Mouse (Mus musculus) embryonic stem cell, embryonic (primary cell): ENCODE results near the gene Fnbp1.

ENCODE experiments used
- CTCF ChIA-PET, 4 experiments: fragments of 300-600 bp in 2 of 4; fragments of 350-600 bp in 2 of 4; sonication (Branson Sonifier 250); formaldehyde crosslinking; loops; one replicate each; lab custom pipeline; 2022; ENCODE audit warnings: inconsistent platforms in 2 of 4; lab: Charles Lee
- POLR2A ChIA-PET, 4 experiments: fragments of 300-600 bp in 2 of 4; fragments of 350-600 bp in 2 of 4; sonication (Branson Sonifier 250); formaldehyde crosslinking; loops; one replicate each; lab custom pipeline; 2022; ENCODE audit warnings: antibody characterized with exemption in 4 of 4, inconsistent platforms in 1 of 4; lab: Charles Lee

The Fnbp1 gene

DNA sequence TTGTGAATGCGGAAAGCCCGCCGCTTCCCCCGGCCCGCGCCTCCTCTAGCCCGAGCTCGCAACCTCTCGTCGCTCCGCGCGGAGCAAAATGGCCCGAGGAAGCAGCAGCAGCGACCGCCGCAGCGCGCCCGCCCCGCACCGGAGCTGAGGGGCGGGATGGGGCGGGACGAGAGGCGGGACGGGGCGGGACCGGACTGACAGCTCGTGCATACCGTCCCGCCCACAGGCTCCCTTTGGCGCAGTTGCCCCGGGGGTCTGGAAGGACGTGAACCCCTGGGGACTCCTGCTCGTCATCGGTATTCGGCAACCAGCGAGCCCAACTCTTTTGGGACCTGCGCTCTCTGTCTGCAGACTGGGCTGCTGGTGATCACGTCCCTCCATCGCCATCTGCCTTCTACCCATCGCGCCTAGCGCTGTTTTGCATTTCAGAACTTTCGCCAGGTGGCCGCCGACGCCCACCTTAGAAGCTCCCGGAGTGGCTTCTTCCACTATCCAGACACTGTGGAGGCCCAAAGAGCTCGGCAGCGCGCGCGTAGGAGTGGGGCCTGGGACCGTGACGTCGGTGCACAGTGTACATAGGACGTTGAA lies at the start of gene Fnbp1:
Gene Fnbp1 (minus strand): TSS at position 142 of the 588 bp plus-strand sequence.
- ChIA-PET POLR2A (interaction anchor here (0.6 to 14.1 kb wide), 108 partner anchors 8 to 1355 kb away, joined by 3 to 239 read pairs (median 5); partner anchors contain the start of genes Gpr107 (in 4 of the 4), BC005624 (in 2 of the 4), Tor1b (in 2 of the 4) and Usp20 (in 2 of the 4)), CTCF (interaction anchor here (0.5 to 2.2 kb wide), 23 partner anchors 9 to 1585 kb away, joined by 3 to 9 read pairs (median 3); partner anchors contain the start of gene Gpr107 (in 1 of the 4))

DNA sequence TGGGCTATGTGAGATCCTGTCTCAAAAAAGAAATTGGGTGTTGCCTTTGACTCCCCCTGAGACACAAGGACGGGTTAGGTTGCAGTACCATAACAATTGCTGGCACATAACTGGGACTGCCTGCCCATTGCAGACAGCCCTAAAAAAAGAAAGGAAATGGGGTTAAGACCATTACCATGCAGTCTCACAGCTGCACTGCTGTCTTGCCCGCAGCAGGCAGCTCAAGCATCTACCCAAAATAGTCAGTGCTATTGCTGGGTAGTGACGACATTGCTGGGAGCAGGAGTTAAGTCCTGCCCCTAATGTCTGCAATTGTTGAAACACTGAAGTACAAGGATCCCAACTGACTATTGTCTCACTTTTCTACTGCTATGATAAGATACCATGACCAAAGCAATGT lies 47.8 kb upstream of the Fnbp1 start:
- ChIA-PET CTCF (interaction anchor here in 3 of 4 experiments (0.5 to 2.1 kb wide), 3 partner anchors 16 to 20 kb away, joined by 4 to 7 read pairs (median 5); no protein-coding TSS in a partner anchor), POLR2A (interaction anchor here in 3 of 4 experiments (0.6 to 2.2 kb wide), 4 partner anchors 9 to 30 kb away, joined by 3 to 6 read pairs (median 4); no protein-coding TSS in a partner anchor)

DNA sequence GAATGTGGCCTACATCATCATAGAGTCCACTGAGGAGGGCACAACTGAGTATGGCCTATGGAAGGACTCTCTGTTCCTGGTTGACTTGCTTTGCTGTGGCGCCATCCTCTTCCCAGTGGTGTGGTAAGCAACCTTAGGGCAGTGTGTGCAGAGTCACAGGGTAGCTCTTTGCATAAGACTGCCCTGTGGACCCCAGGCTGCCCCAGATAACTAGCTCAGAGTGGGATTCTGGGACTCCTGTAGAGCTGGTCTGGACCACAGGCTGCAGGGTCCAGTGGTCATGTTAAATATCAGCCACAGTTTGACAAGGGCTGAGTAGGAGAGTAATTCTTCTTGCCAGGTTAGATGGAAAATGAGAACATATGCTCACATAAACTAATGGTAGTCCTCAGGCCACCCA lies 46.9 kb upstream of the Fnbp1 start:
- POLR2A ChIA-PET, result interaction anchor here in 2 of 4 experiments (1.2 to 2.2 kb wide), 2 partner anchors 13 kb away, joined by 4 to 6 read pairs; no protein-coding TSS in a partner anchor
- CTCF ChIA-PET, result interaction anchor here in 2 of 4 experiments (0.5 to 1.1 kb wide), 3 partner anchors 16 to 120 kb away, joined by 4 to 21 read pairs (median 5); no protein-coding TSS in a partner anchor

DNA sequence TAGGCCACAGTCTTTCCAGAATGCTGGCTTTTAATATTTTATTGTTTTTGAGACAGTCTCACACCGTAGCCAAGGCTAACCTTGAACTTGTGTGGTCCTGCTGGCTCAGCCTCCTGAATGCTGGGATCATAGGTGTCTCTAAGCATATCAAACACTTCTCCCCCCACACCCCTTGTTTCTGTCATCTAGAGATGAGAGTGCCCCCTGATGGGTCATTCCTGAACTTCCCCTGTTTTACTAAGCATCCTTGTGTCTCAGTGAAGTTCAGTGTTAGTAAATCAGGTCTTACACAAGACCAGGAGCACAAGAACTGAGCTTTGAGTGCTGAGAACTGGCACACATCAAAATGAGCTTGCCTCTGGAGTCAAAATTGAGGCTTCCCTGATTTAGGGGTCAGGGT lies 42.0 kb upstream of the Fnbp1 start:
- POLR2A ChIA-PET, result interaction anchor here in 3 of 4 experiments (0.6 to 5.1 kb wide), 6 partner anchors 10 to 356 kb away, joined by 3 to 28 read pairs (median 3); no protein-coding TSS in a partner anchor
- CTCF ChIA-PET, result interaction anchor here in 2 of 4 experiments (1.2 to 4.4 kb wide), 5 partner anchors 10 to 116 kb away, joined by 4 to 18 read pairs (median 7); no protein-coding TSS in a partner anchor

DNA sequence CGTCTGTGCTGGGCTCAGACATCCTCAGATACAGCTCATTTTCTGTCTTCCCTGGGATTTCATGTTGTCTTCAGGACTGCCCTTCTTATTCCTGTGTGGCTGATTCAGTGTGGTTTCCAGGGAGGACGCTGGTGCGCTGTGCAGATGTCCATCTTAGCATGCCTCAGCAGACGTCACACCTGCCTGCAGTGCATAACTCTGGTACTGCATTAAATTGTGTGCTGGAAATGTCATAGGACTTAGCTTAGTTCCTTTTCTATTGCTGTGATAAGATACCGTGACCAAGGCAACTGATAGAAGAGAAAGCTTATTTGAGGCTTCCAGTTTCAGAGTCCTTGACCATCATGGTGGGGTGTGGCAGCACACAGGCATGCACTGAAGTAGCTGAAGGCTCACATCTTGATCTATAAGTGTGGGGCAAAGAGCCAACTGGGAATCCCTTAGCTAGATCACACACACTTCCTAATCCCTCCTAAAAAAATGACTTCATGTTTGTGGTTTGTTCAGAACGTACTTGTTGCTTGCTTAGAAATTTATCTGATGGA lies 41.0 kb upstream of the Fnbp1 start:
- CTCF ChIA-PET, result interaction anchor here in 3 of 4 experiments (0.6 to 4.4 kb wide), 5 partner anchors 8 to 12 kb away, joined by 4 to 18 read pairs (median 5); no protein-coding TSS in a partner anchor
- POLR2A ChIA-PET, result interaction anchor here in 2 of 4 experiments (0.6 to 5.1 kb wide), 5 partner anchors 9 to 168 kb away, joined by 3 to 28 read pairs (median 3); no protein-coding TSS in a partner anchor

DNA sequence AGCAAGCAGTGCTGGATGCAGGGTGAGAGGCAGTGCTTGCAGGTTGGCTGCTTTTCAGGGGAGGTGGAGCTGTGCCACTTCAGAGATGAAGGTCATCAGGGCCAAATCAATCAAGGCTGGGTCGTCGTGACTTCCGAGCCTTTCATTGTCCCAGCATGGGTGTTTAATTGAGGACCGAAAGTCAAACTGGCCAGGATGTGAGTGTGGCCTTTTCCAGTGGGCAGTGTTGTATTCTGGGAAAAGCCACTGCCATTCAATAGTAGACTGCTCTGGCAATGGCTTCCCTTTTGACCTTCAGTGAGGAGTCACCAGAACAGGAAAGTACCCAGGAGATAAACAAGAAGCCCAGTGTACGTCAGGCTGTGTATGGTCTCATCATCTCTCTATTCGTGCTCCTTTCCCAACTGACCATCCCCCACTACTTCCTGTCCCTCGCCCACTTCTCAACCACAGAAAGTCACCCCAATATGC lies 38.3 kb upstream of the Fnbp1 start:
- ChIA-PET POLR2A (interaction anchor here in 2 of 4 experiments (1.0 to 9.8 kb wide), 3 partner anchors 10 to 17 kb away, joined by 3 to 81 read pairs (median 4); no protein-coding TSS in a partner anchor), CTCF (interaction anchor here in 3 of 4 experiments (0.6 to 3.1 kb wide), 7 partner anchors 9 to 237 kb away, joined by 3 to 9 read pairs (median 4); no protein-coding TSS in a partner anchor)

DNA sequence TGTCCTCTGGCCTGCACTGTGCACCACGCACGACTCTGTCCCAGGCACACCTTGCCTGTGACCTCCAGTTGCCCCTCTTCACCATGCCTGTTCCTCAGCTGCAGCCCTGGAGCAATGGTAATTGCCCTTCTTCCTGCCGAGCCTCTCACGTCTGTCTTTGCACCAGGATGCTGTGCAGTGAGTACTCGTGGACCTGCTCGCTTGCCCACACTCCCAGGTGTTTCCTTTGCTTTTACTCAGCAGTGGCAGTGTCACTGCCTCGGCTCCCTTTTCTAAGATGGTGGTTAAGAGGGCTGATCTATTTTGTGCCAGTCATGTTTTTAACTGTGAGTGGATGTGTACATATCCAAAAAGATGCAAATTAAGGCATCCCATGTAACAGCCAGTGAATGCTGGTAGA lies 37.7 kb upstream of the Fnbp1 start:
- ChIA-PET CTCF (interaction anchor here (0.6 to 3.1 kb wide), 15 partner anchors 11 to 237 kb away, joined by 3 to 9 read pairs (median 3); partner anchors contain the start of genes BC005624 (in 1 of the 4), Fnbp1 (in 1 of the 4) and Usp20 (in 1 of the 4)), POLR2A (interaction anchor here in 2 of 4 experiments (1.0 to 9.8 kb wide), 5 partner anchors 10 to 318 kb away, joined by 3 to 110 read pairs (median 5); no protein-coding TSS in a partner anchor)

DNA sequence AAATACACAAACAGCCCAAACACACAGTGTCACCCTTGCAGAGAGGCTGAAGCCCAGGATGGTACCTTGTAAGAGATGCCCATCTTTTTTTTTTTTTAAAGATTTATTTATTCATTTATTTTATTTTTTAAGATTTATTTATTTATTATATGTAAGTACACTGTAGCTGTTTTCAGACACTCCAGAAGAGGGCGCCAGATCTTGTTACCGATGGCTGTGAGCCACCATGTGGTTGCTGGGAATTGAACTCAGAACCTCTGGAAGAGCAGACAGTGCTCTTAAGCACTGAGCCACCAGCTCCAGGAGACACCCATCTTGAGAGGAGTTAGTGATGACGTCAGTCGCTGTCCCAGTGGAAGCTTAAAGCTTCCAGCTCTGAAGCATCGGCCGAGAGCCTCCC lies 36.8 kb upstream of the Fnbp1 start:
- POLR2A ChIA-PET, result interaction anchor here in 2 of 4 experiments (1.0 to 9.8 kb wide), 10 partner anchors 8 to 317 kb away, joined by 3 to 110 read pairs (median 4); no protein-coding TSS in a partner anchor
- CTCF ChIA-PET, result interaction anchor here (0.6 to 3.1 kb wide), 32 partner anchors 8 to 638 kb away, joined by 3 to 9 read pairs (median 4); partner anchors contain the start of genes BC005624 (in 1 of the 4), Fnbp1 (in 1 of the 4) and Usp20 (in 1 of the 4)

DNA sequence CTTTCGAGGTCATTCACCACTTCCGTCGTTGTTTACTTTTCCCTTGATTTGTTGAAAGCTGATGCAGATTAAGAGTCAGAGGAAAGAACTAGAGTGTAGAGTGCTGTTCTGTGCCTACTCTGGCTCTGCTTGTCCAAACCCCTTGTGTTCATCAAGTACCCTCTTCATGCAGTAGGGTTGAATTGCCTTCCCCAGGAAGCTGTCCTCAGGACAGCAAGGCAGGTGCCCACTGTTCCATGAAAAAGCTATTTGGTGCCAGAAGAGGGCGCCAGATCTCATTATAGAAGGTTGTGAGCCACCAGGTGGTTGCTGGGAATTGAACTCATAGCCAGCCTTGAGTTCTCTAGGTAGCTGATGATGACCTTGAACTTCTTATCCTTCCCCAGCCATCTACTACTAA lies 31.5 kb upstream of the Fnbp1 start:
- ChIA-PET CTCF (interaction anchor here (0.5 to 2.2 kb wide), 44 partner anchors 8 to 970 kb away, joined by 3 to 40 read pairs (median 4); partner anchors contain the start of genes Fnbp1 (in 1 of the 4) and Gpr107 (in 1 of the 4)), POLR2A (interaction anchor here (0.6 to 9.8 kb wide), 23 partner anchors 9 to 738 kb away, joined by 3 to 110 read pairs (median 3); partner anchors contain the start of genes Fnbp1 (in 2 of the 4) and Gpr107 (in 1 of the 4))

DNA sequence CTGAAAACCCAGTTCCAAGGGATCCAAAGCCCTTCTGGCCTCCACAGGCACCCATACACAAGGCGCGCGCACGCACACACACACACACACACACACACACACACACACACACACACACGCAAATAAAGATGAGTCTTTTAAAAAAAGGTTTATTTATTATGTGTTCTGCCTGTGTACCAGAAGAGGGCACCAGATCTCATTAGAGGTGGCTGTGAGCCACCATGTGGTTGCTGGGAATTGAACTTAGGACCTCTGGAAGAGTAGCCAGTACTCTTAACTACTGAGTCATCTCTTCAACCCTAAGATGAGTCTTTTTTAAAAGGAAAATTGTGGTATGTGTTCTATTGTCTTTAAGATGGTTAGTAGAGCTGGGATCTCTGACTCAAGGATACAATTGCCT lies 30.7 kb upstream of the Fnbp1 start:
- ChIA-PET POLR2A (interaction anchor here (0.7 to 9.8 kb wide), 11 partner anchors 8 to 792 kb away, joined by 3 to 110 read pairs (median 7); partner anchors contain the start of gene Fnbp1 (in 1 of the 4)), CTCF (interaction anchor here (0.6 to 2.2 kb wide), 22 partner anchors 8 to 281 kb away, joined by 3 to 40 read pairs (median 6); partner anchors contain the start of gene Gpr107 (in 1 of the 4))

DNA sequence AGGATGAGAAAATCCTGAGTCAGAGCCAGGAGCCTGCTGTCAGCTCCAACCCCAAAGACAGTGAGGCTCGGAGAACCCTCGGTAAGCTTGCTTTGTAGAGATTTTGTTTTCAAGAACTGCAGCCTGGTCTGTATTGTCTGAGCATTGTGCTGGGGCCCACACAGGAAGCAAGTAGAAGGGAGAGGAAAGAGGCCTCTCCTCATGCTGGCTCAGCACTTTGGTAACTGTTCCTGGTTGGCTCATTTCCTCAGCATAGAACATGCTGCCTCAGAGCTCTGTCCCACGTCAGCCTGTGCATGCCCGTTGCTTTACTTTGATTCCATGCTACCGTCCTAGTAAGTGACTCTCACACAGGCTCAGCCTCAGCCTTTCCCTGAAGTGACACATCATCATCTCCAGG lies 30.2 kb upstream of the Fnbp1 start:
- ChIA-PET POLR2A (interaction anchor here in 3 of 4 experiments (0.6 to 9.8 kb wide), 8 partner anchors 9 to 725 kb away, joined by 3 to 110 read pairs (median 6); partner anchors contain the start of gene Fnbp1 (in 1 of the 3)), CTCF (interaction anchor here in 2 of 4 experiments (1.0 to 1.2 kb wide), 5 partner anchors 9 to 215 kb away, joined by 3 to 4 read pairs (median 3); partner anchors contain the start of gene Gpr107 (in 1 of the 2))

DNA sequence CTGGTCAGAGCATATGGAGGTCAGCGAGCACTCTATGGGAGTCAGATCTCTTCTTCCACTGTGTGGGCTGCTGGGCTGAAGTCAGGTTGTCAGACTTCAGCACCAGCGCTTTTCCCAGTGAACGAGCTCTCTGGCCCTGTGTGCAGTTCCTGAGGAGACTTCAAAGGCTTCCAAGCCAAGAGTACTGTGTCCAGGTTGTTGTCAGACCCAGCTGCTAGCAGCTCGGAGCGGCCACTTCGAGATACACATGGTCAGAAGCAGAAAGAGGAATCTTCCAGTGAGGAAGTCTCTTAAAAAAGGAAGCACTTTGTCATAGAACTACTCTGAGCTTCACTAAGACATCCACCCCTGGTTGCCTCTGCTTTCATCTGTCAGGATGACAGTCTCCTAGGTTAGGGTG lies 28.4 kb upstream of the Fnbp1 start:
- POLR2A ChIA-PET, result interaction anchor here in 2 of 4 experiments (0.9 to 9.7 kb wide), 4 partner anchors 8 to 239 kb away, joined by 3 to 110 read pairs (median 6); no protein-coding TSS in a partner anchor
- CTCF ChIA-PET, result interaction anchor here in 1 of 4 experiments (0.7 kb wide), 1 partner anchor 8 kb away, joined by 4 read pairs; no protein-coding TSS in a partner anchor

DNA sequence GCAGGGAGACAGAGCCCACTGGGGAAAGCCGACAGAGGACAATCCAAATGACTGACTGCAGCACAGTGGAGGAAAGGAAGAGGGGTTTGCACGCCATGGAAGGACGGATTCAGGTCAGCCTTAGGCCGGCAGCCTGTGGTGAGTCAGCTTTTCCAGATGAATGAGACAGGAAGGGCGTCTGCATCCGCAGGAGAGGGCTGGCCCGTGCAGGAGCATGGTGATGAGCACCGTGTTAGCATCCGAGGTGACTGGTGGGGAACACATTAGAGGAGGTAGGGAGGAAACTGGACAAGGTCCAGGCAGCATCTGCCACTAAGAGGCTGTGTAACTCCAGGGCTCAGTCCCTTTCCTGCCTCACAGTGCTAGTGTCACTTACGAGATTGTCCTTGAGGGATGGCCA lies 27.2 kb upstream of the Fnbp1 start:
- POLR2A ChIA-PET, result interaction anchor here in 3 of 4 experiments (0.6 to 1.5 kb wide), 6 partner anchors 10 to 508 kb away, joined by 3 to 6 read pairs (median 3); no protein-coding TSS in a partner anchor
- CTCF ChIA-PET, result interaction anchor here in 2 of 4 experiments (1.0 to 1.2 kb wide), 2 partner anchors 9 to 10 kb away, joined by 3 to 4 read pairs; no protein-coding TSS in a partner anchor

DNA sequence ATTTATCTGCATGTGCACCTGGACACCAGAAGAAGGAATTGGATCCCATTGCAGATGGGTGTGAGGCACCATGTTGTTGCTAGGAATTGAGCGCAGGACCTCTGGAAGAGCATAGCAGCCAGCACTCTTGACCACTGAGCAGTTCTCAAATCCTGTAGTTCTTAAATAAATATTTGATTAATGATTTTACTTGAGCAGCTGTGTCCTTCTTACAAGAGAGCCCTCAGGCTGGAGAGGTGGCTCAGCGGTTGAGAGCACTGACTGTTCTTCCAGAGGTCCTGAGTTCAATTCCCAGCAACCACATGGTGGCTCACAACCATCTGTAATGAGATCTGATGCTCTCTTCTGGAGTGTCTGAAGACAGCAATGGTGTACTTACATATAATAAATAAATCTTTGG lies 25.8 kb upstream of the Fnbp1 start:
- CTCF ChIA-PET, result interaction anchor here in 1 of 4 experiments (0.6 kb wide), 1 partner anchor 34 kb away, joined by 8 read pairs; no protein-coding TSS in a partner anchor
- POLR2A ChIA-PET, result interaction anchor here in 2 of 4 experiments (1.0 to 1.5 kb wide), 3 partner anchors 9 to 24 kb away, joined by 3 read pairs; no protein-coding TSS in a partner anchor

DNA sequence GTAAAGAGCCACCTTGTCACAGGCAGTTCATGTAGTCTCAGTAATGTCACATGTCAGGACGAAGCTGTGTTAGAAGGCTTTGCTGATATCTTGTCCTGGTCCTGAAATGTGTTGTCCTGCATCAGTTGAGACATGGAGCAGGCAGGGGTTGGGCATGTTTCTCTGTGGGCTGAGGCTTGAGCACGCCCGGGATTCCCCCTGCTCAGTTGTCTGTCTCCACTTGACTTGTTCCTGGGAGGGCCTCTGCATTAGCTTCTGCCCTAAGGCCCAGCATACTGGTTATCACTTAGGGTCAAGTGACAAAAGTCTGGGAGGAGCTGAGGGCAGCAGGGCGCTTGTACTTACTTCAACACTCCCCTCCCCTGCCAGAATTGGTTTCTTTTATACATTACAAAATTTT lies 23.7 kb upstream of the Fnbp1 start:
- CTCF ChIA-PET, result interaction anchor here (0.6 to 3.7 kb wide), 14 partner anchors 8 to 446 kb away, joined by 3 to 40 read pairs (median 4); partner anchors contain the start of genes Fnbp1 (in 1 of the 4), Gpr107 (in 1 of the 4) and Ptges (in 1 of the 4)
- POLR2A ChIA-PET, result interaction anchor here (0.7 to 15.9 kb wide), 47 partner anchors 8 to 408 kb away, joined by 3 to 238 read pairs (median 4); partner anchors contain the start of genes Fnbp1 (in 4 of the 4), Gpr107 (in 3 of the 4) and Fubp3 (in 1 of the 4)

DNA sequence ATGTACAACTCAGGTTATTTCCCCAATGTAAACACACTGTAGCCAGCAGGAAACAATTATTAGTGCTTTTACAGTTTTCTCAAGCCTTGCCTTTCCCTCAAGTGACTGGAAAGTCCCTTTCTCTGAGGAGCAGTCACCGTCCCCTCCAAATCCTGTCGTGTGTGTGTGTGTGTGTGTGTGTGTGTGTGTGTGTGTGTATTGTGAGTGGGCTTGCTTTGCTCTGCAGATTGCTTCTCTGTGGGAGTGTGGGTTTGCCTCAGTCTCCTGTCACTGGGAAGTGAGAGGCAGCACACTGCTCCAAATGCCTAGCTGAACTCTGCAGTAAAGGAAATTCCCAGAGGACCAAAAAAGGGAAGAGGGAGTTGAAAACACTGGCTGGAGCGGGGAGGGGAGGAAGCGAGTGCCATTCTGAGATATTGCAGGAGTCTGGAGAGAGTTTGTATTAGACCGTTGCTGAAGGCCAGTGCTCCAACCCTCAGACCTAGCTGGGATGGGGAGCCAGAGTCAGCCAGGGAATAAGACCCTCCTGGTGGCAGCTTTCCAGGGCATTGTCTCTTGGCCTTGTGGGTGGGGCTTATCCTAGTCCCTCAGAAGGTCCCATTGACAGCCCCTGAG lies 23.1 kb upstream of the Fnbp1 start:
- ChIA-PET CTCF (interaction anchor here (0.7 to 3.7 kb wide), 12 partner anchors 9 to 236 kb away, joined by 3 to 40 read pairs (median 4); partner anchors contain the start of genes Fnbp1 (in 1 of the 4), Gpr107 (in 1 of the 4) and Ptges (in 1 of the 4)), POLR2A (interaction anchor here (0.6 to 15.9 kb wide), 63 partner anchors 8 to 1000 kb away, joined by 3 to 238 read pairs (median 4); partner anchors contain the start of genes Fnbp1 (in 4 of the 4), Gpr107 (in 3 of the 4), Ass1 (in 1 of the 4) and Fubp3 (in 1 of the 4))
